Mouse (Mus musculus) frontal cortex, postnatal 14 days (tissue): Measurements from ENCODE around the gene Slc22a23.

ENCODE experiments used
- DNase-seq, 2 experiments: peaks; one replicate each; pipeline ENCODE4 v3.0.0; 2022; ENCODE audit warnings: low spot score in 2 of 2

Gene Slc22a23

DNA sequence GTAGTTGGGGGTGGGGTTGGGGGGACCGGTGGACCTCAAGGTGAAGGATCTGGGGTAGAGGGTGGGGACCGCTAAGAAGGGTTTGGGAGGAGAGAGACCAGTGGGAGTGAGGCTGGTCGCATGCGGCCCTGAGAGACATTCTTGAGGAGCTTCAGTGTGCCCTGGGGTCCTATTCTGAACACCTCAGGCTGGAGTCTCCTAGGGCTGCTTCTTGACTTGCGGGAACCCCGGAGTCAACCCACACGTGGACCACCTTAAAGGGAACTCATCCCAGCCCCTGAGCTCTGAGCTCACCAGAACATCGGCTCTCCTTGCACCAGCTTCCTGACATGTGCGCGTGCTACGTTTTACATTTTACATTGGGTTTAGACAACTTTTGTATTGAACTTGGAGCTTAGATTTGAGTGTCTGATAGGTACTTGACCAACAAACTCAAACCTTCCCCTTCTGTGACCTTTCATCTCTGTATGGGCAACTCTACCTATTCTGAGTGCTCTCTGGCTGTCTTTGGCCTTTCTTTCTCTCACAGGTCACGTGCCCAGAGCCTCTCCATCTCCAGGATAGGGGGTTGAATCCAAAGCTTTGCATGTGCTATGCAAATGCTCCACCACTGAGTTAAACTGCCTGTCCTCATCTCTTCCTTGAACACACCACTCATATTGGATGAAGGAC is 181.5 kb downstream of the Slc22a23 start:
- no peak for DNase-seq

GRCm38 (mm10) chr13:34162491-34163303 is 182.3 kb downstream of the Slc22a23 start, which contains the start of gene Psmg4:
TSS of gene Psmg4 (plus strand) at chr13:34162964.
- DNase-seq = peak; percentile 87 to 90

DNA sequence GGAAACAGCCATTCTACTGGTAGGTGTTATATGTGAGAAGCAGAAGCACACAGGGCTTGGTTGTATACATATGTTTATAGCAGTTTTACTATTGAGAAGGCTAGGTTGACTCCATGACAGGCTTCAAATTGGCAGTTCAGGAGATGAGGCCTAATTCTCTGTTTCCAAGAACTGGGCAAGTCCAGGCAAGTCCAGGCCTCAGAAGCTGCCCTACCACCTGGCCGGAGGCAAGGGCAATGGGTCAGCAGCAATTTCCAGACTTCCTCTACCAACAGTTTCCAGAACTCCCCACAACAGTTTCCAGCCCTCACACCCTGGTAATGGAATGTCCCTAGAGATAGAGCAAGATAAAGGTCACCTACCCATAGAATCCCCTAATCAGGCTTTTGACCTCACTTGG is 185.1 kb downstream of the Slc22a23 start:
- DNase-seq = peak in 1 of 2 experiments; percentile 2

GRCm38 (mm10) chr13:34157596-34158157 is 187.3 kb downstream of the Slc22a23 start:
- DNase-seq = peak in 1 of 2 experiments; percentile 3

DNA sequence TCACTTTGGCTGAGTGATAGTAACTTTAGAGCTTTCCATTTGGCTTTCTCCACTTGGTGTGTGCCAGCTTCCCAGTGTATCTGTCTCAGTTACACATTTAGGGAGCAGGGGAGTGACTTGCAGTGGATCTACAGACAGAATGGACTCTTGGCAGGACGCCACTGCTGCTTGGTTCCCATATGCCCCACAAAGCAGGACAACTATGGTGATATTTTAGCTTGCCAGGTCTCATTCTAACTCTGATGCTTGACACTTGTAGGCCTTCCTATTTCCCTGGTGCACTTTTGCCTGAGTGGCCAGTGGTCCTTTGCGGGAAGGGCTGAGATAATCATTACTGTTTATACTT is 188.2 kb downstream of the Slc22a23 start:
- peak; percentile 10 to 15 for DNase-seq

GRCm38 (mm10) chr13:34156133-34156839 is 188.7 kb downstream of the Slc22a23 start:
- peak; percentile 2 to 3 for DNase-seq

GRCm38 (mm10) chr13:34154931-34155272 is 190.1 kb downstream of the Slc22a23 start:
- DNase-seq = peak; percentile 33 to 63

DNA sequence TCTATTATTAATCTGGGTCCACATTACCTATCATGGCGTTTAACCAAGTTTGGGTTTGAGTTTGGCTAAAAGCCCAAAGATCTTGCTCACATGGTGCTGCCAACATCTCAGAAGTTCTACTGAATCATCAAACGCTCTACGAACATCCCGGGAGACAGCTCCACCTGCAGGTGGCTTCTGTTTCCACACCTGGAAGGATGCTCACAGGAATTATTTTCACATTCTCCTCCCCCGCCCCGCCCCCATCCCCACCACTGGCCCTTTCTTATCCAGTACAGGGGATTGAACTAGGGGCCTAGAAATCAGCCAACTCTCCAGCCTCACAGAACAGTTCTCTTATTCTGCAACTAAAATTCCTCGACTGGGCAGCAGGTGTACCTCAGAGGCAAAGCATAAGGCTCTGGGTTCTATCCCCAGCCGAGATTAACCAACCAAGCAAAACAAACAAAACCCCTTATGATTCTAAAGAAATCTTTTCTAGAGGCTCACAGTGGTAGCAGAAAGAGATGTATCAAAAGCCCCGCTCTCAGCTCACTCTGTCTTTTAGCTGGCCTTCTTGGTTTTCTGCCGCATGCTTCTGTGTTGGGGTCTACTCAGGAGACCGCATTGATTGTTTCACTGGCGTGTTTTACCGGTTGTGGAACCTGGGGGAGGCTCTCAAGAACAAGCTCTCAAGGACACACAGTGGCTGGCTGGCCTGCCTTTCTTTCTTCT is 190.6 kb downstream of the Slc22a23 start:
- peak; percentile 74 for DNase-seq

- peak; percentile 9 to 18 for DNase-seq
These were observed 191.5 kb downstream of the Slc22a23 start for GRCm38 (mm10) chr13:34153254-34154011.

- DNase-seq = peak in 1 of 2 experiments; percentile 2
These were observed 192.3 kb downstream of the Slc22a23 start for GRCm38 (mm10) chr13:34152695-34153094.

GRCm38 (mm10) chr13:34151425-34151824 is 193.6 kb downstream of the Slc22a23 start:
- DNase-seq = peak in 1 of 2 experiments; percentile 1

DNA sequence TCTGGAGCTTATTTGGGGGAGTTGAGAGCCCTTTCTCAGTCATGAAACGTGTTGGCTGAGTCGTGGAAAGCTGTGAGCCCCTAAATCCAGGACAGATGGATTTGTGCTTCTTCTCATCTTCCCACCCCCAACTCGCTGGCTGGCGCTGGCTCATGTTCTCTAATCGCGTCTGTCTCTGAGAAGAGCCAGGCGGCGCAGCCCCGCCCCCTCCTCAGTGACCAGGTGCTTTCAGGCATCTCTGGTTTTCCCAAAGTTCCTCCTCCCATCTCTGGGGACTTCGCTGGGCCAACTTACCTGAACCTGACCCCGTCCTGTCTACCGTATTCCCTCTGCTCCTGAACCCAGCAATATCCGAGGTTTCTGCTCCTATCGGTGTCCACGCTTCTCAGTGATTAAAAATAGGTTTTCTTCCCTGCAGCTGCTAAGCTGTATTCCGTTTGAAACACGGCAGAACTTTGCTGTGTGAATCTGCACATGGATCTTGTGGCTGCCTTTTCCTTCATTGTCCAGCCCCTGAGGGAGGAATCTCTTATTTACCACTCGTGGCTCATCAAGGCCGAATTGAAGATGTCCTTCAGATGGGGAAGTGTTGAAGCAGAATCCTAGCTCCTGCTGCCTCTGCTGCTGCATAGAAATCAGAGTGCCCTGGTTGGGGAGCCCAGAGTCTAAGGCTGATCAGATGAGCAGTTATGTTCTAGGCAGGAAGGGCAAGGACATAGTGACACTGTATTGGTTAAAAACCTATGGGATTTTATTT is 194.5 kb downstream of the Slc22a23 start:
- peak; percentile 49 to 51 for DNase-seq

DNA sequence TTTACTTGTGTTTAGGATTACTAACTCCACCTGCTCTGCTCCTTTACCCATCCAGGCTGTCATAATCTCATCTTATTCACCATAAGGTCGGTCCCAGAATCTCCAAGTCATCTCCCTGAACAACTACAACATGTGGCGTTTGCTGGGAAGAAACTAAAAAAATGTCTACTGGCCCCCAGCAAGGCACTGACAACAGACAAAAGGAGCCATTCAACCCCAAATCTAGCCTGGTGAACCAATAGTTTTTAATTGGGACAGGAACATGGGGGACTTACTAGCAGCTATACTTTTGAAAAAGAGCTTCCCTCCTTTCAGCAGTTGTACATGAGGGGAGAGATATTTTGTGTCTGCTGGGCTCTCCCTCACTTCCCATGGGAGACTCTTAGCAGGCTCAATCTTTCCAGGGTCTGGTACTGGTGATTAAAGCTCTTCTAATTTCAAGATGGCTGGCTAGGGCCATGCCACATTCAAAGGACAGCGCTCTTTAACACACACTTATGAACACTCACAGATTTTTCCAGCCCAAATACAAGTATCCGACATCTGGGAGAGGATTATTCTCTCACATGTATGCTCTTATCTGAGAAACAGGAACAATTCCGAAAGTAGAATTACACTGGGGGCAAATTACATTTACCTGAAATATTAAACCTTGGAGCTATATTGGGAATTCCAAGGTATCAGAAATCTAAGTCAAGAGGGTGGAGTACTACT is 195.4 kb downstream of the Slc22a23 start:
- DNase-seq = no peak

DNA sequence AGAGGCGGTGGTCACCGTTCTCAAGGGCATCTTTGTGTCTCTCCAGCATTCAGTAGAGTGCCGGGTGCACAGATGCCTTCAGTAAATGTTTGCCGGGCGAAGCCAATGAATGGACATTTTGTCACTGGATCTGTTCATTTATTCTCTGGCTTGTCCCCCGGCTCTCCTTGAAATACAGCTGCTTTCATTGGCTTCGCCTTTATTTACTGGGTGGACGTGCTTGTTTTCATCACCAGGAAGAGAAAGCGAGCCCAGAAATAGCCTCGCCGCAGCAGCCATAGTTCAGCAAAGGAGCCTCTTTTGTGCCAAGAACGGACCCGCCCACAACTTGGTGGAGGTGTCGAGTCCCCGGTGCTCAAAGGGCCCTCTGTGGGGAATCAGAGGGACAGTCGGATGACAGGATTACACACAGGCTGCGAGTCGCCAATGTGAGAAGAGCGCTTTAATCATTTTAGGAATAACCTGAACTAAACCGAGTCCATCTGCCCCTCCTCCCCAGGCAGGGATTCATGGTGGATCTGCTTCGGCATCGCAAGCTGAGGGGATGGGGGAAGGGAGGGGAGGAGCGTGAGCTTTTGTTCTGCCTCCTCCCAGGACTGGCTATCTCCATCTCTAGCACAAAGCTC is 196.1 kb downstream of the Slc22a23 start:
- DNase-seq = peak; percentile 66 to 75

GRCm38 (mm10) chr13:34148181-34148580 is 196.8 kb downstream of the Slc22a23 start:
- DNase-seq = peak in 1 of 2 experiments; percentile 4

DNA sequence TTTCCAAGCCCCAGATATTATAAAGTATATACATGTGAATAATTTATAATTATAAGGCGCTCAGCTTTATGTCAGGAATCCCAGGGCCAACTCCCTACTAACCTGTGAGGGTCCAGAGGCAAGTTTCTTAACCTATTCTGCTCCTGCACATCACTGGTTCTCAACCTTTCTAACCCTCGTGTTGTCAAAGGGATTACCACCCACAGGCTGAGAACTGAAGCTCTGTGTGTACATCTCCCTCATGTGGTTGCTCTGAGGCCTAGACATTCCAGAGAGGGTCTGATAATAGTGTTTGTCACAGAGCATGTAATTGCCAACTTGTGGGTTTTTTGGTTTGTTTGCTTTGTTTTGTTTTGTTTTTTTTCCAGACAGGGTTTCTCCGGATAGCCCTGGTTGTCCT is 198.1 kb downstream of the Slc22a23 start:
- peak in 1 of 2 experiments; percentile 3 for DNase-seq

DNA sequence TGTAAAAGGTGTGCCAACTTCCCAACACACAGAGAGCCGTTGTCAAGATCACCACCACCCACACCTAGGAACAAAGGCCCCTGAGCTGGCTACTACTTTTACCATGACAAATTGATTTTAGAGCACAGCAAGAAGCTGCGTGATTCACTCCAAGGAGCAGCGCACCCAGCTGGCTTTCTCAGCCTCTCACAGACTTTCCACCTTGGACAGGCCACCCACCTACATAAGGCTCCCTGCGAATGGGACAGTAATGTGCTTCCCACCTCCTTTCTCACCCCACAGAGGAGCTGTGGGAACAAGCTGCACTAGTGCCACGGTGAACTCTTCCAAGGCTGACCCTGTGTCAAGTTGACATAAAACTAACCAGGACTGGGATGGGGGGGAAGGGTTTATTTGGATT is 201.6 kb downstream of the Slc22a23 start:
- no peak for DNase-seq

DNA sequence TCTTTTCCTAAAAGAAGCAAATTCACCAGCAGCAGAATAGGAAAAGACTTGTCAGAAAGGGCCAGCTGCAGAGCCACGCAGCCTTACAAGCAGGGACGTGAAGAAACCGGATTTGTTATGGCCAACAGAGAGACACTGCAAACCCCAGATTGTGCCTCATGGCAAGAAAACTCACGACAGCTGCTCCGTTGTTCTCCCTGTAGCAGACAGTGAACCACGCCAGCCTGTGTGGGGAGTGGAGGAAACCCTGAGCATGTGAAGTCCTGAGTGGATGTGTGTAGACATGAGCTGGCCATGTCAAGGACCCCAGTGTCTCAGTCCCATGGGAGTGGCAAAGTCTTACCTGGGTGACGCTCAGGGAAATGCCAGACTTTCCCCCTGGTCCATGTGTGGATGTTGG is 208.4 kb downstream of the Slc22a23 start:
- DNase-seq = peak in 1 of 2 experiments; percentile 49

DNA sequence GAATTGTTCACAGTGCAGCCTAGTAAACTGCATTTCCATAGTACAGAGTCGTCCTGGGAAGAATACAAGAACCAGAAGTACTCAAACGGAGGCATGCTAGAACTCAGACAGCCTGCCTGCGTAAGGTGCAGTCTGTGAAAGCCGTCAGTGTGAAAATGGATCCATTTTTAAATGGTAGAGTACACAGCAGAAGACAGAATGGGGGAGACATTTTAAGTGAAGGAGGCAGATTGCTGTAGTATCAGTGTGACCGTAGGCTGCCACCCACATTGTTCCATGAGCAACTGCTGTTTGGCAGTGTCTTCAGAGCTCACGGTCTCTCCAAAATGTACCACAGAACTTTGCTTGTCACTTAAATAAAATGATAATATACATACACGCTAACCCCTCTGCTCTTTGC is 210.7 kb downstream of the Slc22a23 start:
- no peak for DNase-seq
